Mouse (Mus musculus) liver, adult 2 months (tissue): ENCODE measurements around the gene Nudt12. TPM values are rescaled to one million over a fixed set of nuclear protein-coding genes. Genes with fewer than 3 reads are reported as not detected.

Experiments
- DNase-seq: peaks from one replicate; pipeline ENCODE4 v3.0.0-alpha.2; 2011; ENCODE audit warnings: low read depth, low spot score; ENCODE audit errors: extremely low read depth
- H3K27ac ChIP-seq: fragments of 200-500 bp; replicated peaks from 2 replicates; pipeline ENCODE4 v1.5.1; 2012; ENCODE audit warnings: low read depth, mild to moderate bottlenecking, control low read depth, inconsistent platforms, low read length; ENCODE audit not compliant: insufficient read depth
- H3K27me3 ChIP-seq: fragments of 200-500 bp; 2 replicates; pipeline ENCODE4 v1.6.1; 2012; ENCODE audit warnings: mild to moderate bottlenecking, moderate library complexity, low read length, inconsistent platforms; ENCODE audit not compliant: control insufficient read depth, insufficient read depth
- H3K36me3 ChIP-seq: fragments of 200-500 bp; 2 replicates; pipeline ENCODE4 v1.6.1; 2012; ENCODE audit warnings: low read length, inconsistent platforms; ENCODE audit not compliant: control insufficient read depth, insufficient read depth
- H3K4me1 ChIP-seq: fragments of 200-500 bp; 2 replicates; pipeline ENCODE4 v1.6.1; 2011; ENCODE audit warnings: low read length; ENCODE audit not compliant: control insufficient read depth, insufficient read depth
- H3K4me3 ChIP-seq: fragments of 200-500 bp; 2 replicates; pipeline ENCODE4 v1.5.1; 2011; ENCODE audit warnings: low read depth, mild to moderate bottlenecking, control low read depth, low read length, moderate library complexity; ENCODE audit not compliant: insufficient read depth
- H3K79me2 ChIP-seq: fragments of 200-500 bp; 2 replicates; pipeline ENCODE4 v1.6.1; 2012; ENCODE audit warnings: inconsistent platforms, mild to moderate bottlenecking, low read length, moderate library complexity; ENCODE audit not compliant: control insufficient read depth, insufficient read depth
- H3K9ac ChIP-seq: fragments of 200-500 bp; 2 replicates; pipeline ENCODE4 v1.6.1; 2012; ENCODE audit warnings: low read depth, mild to moderate bottlenecking, control low read depth, inconsistent platforms, low read length
- CTCF ChIP-seq: fragments of 200-500 bp; IDR thresholded peaks from 2 replicates; pipeline ENCODE4 v1.5.1; 2011; ENCODE audit warnings: low read depth, low read length, control low read depth
- POLR2A ChIP-seq: fragments of 200-500 bp; IDR thresholded peaks from 2 replicates; pipeline ENCODE4 v1.6.1; 2011; ENCODE audit warnings: low read length, control low read depth; ENCODE audit not compliant: insufficient read depth; ENCODE audit errors: extremely low read depth
- WGBS: fragments of 180-500 bp; shearing (Covaris S2); methylation state at CpG from one replicate; pipeline ENCODE4 v1.1.7; 2018; 5-methylcytosine and 5-hydroxymethylcytosine counted together
- polyA plus RNA-seq: library from polyadenylated mRNA; depleted of rRNA; stranded (reverse); fragments of >200 nt; gene quantifications from 2 replicates; pipeline ENCODE4 v1.2.3, GENCODE M21; 2012
- total RNA-seq: library from RNA; depleted of rRNA; stranded (reverse); fragments of >200 nt; gene quantifications from 2 replicates; pipeline ENCODE4 v1.2.3, GENCODE M21; 2014

The Nudt12 gene
- total and polyA plus RNA-seq, 2 experiments: 13.6 to 48.0 TPM

DNA sequence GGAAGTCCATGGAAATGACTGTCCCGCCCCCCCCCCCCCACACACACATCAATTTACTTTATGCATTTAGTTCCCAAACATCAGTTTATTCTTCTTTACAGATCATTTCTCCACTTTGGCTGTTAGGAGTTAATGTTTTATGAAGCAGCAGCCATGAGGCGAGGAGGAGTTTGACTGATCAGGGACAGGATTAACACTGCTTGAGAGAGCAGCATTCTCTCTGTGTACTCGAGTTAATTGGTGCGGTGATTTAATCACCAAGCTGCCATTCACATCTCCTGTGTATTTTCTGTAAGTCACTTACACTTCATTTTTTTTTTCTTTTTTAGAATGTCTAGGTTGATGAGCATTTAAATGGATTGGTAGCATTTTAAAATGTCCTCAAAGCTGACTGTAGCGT lies 10.8 kb upstream of the Nudt12 start:
- WGBS: 58% methylated on average over 5 of the region's 5 CpGs
- H3K27me3 ChIP-seq: no peaks in the 10 kb centered on the region

DNA sequence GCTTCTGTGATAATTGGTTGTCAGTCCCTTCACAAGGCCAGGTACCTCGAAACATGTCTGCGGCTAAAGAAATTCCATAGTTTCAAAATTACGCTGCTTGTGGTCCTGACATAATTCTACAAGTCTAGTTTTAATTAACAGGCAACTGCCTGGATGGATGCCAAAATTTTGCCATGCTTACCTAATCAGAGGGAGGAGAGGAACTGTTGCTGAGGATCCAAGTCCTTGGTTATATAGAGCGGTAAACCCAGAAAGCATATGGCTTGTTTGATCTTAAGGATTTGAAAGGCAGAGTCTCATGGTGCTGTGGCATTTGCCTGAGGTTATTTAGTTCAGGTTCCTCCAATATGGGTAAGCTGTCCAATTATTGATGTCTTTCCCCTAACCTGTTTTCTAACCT lies 5.5 kb upstream of the Nudt12 start:
- no peaks in the 10 kb centered on the region for H3K36me3 ChIP-seq
- H3K79me2 ChIP-seq: no peaks in the 10 kb centered on the region
- H3K4me3 ChIP-seq: no peak overlapping the region
- H3K27ac ChIP-seq: no peak overlapping the region
- TF ChIP-seq POLR2A (no peak), CTCF (no peak)
- WGBS: 90% methylated on average over 4 of the region's 4 CpGs
- no peaks in the 10 kb centered on the region for H3K27me3 ChIP-seq
- no peak overlapping the region for H3K9ac ChIP-seq
- no peak for DNase-seq
- H3K4me1 ChIP-seq: no peaks in the 10 kb centered on the region

More for the DNA sequence above, 10.8 kb upstream of the Nudt12 start:
- H3K27ac ChIP-seq: no peak overlapping the region
- no peak overlapping the region for H3K4me3 ChIP-seq
- no peak overlapping the region for H3K9ac ChIP-seq
- no peak for DNase-seq
- no peaks in the 10 kb centered on the region for H3K4me1 ChIP-seq
- H3K79me2 ChIP-seq: no peaks in the 10 kb centered on the region
- H3K36me3 ChIP-seq: no peaks in the 10 kb centered on the region
- TF ChIP-seq CTCF (no peak), POLR2A (no peak)

DNA sequence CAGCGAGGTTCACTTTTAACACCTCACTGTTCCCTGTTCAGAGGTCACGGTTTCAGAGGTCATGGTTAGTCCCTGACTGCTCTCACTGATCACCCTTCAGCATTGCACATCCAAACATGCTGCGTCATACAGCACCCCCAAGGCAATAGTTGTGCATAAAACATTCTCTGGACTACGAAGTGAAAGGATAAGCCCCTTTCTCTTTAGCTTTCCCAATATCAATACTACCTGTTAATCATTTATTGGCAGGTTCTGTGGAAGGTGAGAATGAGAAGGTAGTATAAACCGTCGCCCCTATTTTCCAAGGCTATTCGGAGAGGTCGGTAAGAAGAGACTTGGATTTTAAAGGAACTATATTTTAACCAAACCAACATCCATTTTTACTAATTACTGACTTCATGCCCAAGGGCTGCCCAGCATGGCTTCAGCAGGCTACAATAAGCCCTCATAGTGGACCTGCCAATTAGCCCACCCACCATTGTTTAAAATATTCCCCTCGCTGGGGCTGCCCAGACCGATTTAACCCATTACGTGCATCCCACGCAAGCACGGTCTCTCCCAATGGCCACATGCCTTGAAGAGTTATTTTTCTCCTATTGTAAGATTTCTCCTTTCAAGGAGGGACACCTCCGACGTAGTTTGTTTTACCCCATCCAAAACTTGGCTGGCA lies 616 bp downstream of the Nudt12 start:
- H3K36me3 ChIP-seq: peaks cover 14% of the 10 kb centered on the region
- TF ChIP-seq POLR2A: no peak
- TF ChIP-seq CTCF: no peak
- peak overlapping the region; percentile 81 for H3K9ac ChIP-seq
- peak overlapping the region; percentile 98 for H3K27ac ChIP-seq
- peak overlapping the region; percentile 67 for H3K4me3 ChIP-seq
- peak; percentile 99 for DNase-seq
- peaks cover 3% of the 10 kb centered on the region; the same call in 1 of the 2 replicates for H3K79me2 ChIP-seq
- 3% methylated on average over 15 of the region's 15 CpGs for WGBS
- H3K4me1 ChIP-seq: peaks cover 5% of the 10 kb centered on the region; the same call in 1 of the 2 replicates
- no peaks in the 10 kb centered on the region for H3K27me3 ChIP-seq

- Histone ChIP-seq H3K36me3 (peaks cover 18% of the 10 kb centered on the region), H3K4me3 (peak overlapping the region; percentile 27; the same call in 1 of the 2 replicates), H3K27me3 (no peaks in the 10 kb centered on the region), H3K27ac (peak overlapping the region; percentile 67), H3K4me1 (peaks cover 5% of the 10 kb centered on the region; the same call in 1 of the 2 replicates), H3K79me2 (peaks cover 3% of the 10 kb centered on the region; the same call in 1 of the 2 replicates), H3K9ac (no peak overlapping the region)
- TF ChIP-seq POLR2A (no peak), CTCF (no peak)
- WGBS: 32% methylated on average over 13 of the region's 13 CpGs
- peak; percentile 74 for DNase-seq
Observed at GRCm38 (mm10) chr17:59011546-59012307, 1.4 kb downstream of the Nudt12 start.

GRCm38 (mm10) chr17:58991275-58991674 lies 21.9 kb downstream of the Nudt12 start, which contains the start of gene Pdzph1:
Gene Pdzph1, minus strand, starts transcription at chr17:58991375.
- Histone ChIP-seq H3K4me1 (no peaks in the 10 kb centered on the region), H3K4me3 (no peak within 1 kb of the TSS), H3K36me3 (no peaks in the 10 kb centered on the region), H3K9ac (no peak within 1 kb of the TSS), H3K79me2 (no peaks in the 10 kb centered on the region), H3K27me3 (no peaks in the 10 kb centered on the region), H3K27ac (no peak within 1 kb of the TSS)
- 77% methylated on average over 6 of the region's 6 CpGs for WGBS
- DNase-seq: no peak
- TF ChIP-seq POLR2A (no peak), CTCF (no peak)
